Mouse (Mus musculus) retina, adult 2 months (tissue): Measurements from ENCODE around the gene M1ap.

Experiments used
- DNase-seq: peaks from one replicate; pipeline ENCODE4 v3.0.0-alpha.2; 2012; ENCODE audit warnings: low read depth, low spot score

Gene M1ap

GRCm38 (mm10) chr6:83006114-83006513 is 59.4 kb downstream of the M1ap start:
- DNase-seq, result no peak

GRCm38 (mm10) chr6:83008659-83009058 is 62.0 kb downstream of the M1ap start:
- DNase-seq, result no peak

GRCm38 (mm10) chr6:83010010-83010409 is 63.3 kb downstream of the M1ap start:
- DNase-seq, result peak; percentile 54

GRCm38 (mm10) chr6:83011255-83011654 is 64.6 kb downstream of the M1ap start:
- no peak for DNase-seq

GRCm38 (mm10) chr6:83011756-83012155 is 65.1 kb downstream of the M1ap start:
- no peak for DNase-seq

- no peak for DNase-seq
Observed at GRCm38 (mm10) chr6:83013444-83013843, 66.7 kb downstream of the M1ap start.

GRCm38 (mm10) chr6:83014482-83015466 is 68.1 kb downstream of the M1ap start:
- no peak for DNase-seq

GRCm38 (mm10) chr6:83015749-83016148 is 69.0 kb downstream of the M1ap start:
- DNase-seq, result no peak

GRCm38 (mm10) chr6:83017190-83017589 is 70.5 kb downstream of the M1ap start:
- DNase-seq, result no peak

- DNase-seq, result no peak
Observed at GRCm38 (mm10) chr6:83019044-83019443, 72.3 kb downstream of the M1ap start.

- DNase-seq, result no peak
Observed at GRCm38 (mm10) chr6:83020121-83020520, 73.4 kb downstream of the M1ap start.

- no peak for DNase-seq
Observed at GRCm38 (mm10) chr6:83020836-83021593, 74.3 kb downstream of the M1ap start.

GRCm38 (mm10) chr6:83023008-83023407 is 76.3 kb downstream of the M1ap start:
- no peak for DNase-seq

GRCm38 (mm10) chr6:83023786-83024185 is 77.1 kb downstream of the M1ap start:
- no peak for DNase-seq

- no peak for DNase-seq
Observed at GRCm38 (mm10) chr6:83024421-83024820, 77.7 kb downstream of the M1ap start.

- no peak for DNase-seq
Observed at GRCm38 (mm10) chr6:83025221-83025620, 78.5 kb downstream of the M1ap start.

GRCm38 (mm10) chr6:83027293-83027692 is 80.6 kb downstream of the M1ap start:
- DNase-seq, result no peak

- DNase-seq, result no peak
Observed at GRCm38 (mm10) chr6:83027706-83028105, 81.0 kb downstream of the M1ap start.

GRCm38 (mm10) chr6:83029777-83030176 is 83.1 kb downstream of the M1ap start:
- no peak for DNase-seq

GRCm38 (mm10) chr6:83031111-83031510 is 84.4 kb downstream of the M1ap start:
- DNase-seq, result no peak

- no peak for DNase-seq
Observed at GRCm38 (mm10) chr6:83031921-83032590, 85.4 kb downstream of the M1ap start.

GRCm38 (mm10) chr6:83032769-83033191 is 86.1 kb downstream of the M1ap start:
- DNase-seq, result no peak
